Mouse (Mus musculus): ENCODE results near the gene Nnmt.

DNA sequence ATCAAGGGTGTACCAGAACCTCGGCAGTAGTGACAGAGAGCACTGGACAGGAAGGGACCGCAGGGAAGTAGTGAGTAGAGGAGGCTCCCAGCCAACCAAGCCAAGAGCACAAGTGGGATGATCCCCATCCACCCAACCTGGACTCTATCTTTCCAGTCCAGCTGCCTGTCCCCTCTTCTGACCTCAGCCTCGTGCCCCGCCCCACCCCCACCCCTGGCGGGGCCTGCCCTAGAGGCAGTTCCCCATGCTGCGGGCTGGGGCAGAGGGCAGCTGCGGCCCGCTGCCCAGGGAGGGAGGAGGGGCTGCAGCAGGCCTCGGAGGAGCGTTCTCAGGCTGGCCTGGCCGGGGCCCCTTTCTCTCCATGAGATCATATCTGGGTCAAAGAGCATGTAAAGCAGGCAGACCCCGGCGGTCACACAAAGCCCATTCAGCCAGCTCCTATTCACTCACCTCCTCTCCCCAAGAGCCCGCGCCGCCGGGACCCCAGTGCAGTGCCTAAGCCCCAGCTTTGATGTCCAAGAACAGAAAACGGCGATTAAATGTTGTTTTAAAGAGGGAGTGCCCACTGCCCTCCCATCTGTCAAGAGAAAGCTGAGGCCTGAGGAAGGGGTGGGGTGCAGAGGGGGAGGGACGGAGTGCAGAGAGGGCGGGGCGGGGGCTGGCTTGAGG, 44.3 kb upstream of the Nnmt start:
- TF ChIP-seq CTCF (IDR thresholded peaks at IDR 0.05; ENCODE audit: extremely low read depth, insufficient read depth, low read length) (no peak), POLR2A (IDR thresholded peaks at IDR 0.05; ENCODE audit: extremely low read depth, insufficient read depth, low read length) (no peak)

Measured in cortical plate, adult 2 months (tissue).